Comparison of ENCODE assay signal across 10 mouse cellular contexts in genomic region chr6:112494620-112495081, GRCm38 (mm10). TPM values are rescaled to one million over a fixed set of nuclear protein-coding genes. Genes with fewer than 3 reads are reported as not detected.
DNase-seq lines count a peak whose midpoint lies in the region; ATAC-seq and TF ChIP-seq lines count a peak whose summit lies in the region.
"Had no signal": no experiment of that assay in that cellular context is flagged by ENCODE, and none has a peak within 500 bp of the region (broad histone marks: within the 10 kb centered on the region; RNA-seq: fewer than 3 reads in every experiment).

No protein-coding gene starts in this region.

- no peak for ATAC-seq in forebrain, postnatal 0 days
- ATAC-seq in forebrain, embryonic 13.5 days, result no peak
- no peak for ATAC-seq in midbrain, postnatal 0 days (ENCODE audit: low FRiP score)
- ATAC-seq in intestine, postnatal 0 days, result no peak
- no peak for ATAC-seq in CD4-positive, CD25-positive, alpha-beta regulatory T cell, adult 4 months

- no peaks in the 10 kb centered on the region for H3K9me3 ChIP-seq in forebrain, postnatal 0 days (ENCODE audit: low read length)
- H3K9me3 ChIP-seq in forebrain, embryonic 13.5 days (replicated peaks), result no peaks in the 10 kb centered on the region
- H3K9me3 ChIP-seq in midbrain, postnatal 0 days (ENCODE audit: low read length), result no peaks in the 10 kb centered on the region
- H3K9me3 ChIP-seq in midbrain, embryonic 10.5 days (replicated peaks), result no peaks in the 10 kb centered on the region
- no peaks in the 10 kb centered on the region for H3K9me3 ChIP-seq in intestine, postnatal 0 days (ENCODE audit: control insufficient read depth)
- H3K9me3 ChIP-seq: heart, embryonic 13.5 days; limb, embryonic 12.5 days had no signal

- H3K27ac ChIP-seq in forebrain, postnatal 0 days (ENCODE audit: low read depth, low read length), result no peak overlapping the region
- H3K27ac ChIP-seq in forebrain, embryonic 13.5 days, result no peak overlapping the region
- no peak overlapping the region for H3K27ac ChIP-seq in midbrain, postnatal 0 days (ENCODE audit: low read depth, low read length)
- H3K27ac ChIP-seq in midbrain, embryonic 10.5 days (replicated peaks), result no peak overlapping the region
- H3K27ac ChIP-seq in intestine, postnatal 0 days (ENCODE audit: low read depth, low read length), result no peak overlapping the region
- H3K27ac ChIP-seq: heart, embryonic 13.5 days had no signal

- 56% methylated on average over 10 of the region's 10 CpGs for WGBS in forebrain, postnatal 0 days
- 54% methylated on average over 10 of the region's 10 CpGs for WGBS in forebrain, embryonic 13.5 days
- WGBS in midbrain, postnatal 0 days, result 45% methylated on average over 10 of the region's 10 CpGs
- WGBS in midbrain, embryonic 10.5 days, result 54% methylated on average over 10 of the region's 10 CpGs
- WGBS in intestine, postnatal 0 days, result 72% methylated on average over 10 of the region's 10 CpGs

- no peak overlapping the region for H3K4me3 ChIP-seq in forebrain, postnatal 0 days (ENCODE audit: low read depth, low read length)
- no peak overlapping the region for H3K4me3 ChIP-seq in forebrain, embryonic 13.5 days
- H3K4me3 ChIP-seq in midbrain, postnatal 0 days (ENCODE audit: low read depth, low read length), result no peak overlapping the region
- no peak overlapping the region for H3K4me3 ChIP-seq in midbrain, embryonic 10.5 days
- H3K4me3 ChIP-seq in intestine, postnatal 0 days (ENCODE audit: low read depth, low read length), result no peak overlapping the region
- H3K4me3 ChIP-seq: heart, embryonic 13.5 days; limb, embryonic 12.5 days had no signal

- H3K36me3 ChIP-seq in forebrain, postnatal 0 days (ENCODE audit: insufficient read depth), result no peaks in the 10 kb centered on the region
- H3K36me3 ChIP-seq in forebrain, embryonic 13.5 days (ENCODE audit: poor library complexity, severe bottlenecking), result no peaks in the 10 kb centered on the region
- H3K36me3 ChIP-seq in midbrain, postnatal 0 days (ENCODE audit: insufficient read depth, low read length), result no peaks in the 10 kb centered on the region
- no peaks in the 10 kb centered on the region for H3K36me3 ChIP-seq in midbrain, embryonic 10.5 days
- no peaks in the 10 kb centered on the region for H3K36me3 ChIP-seq in intestine, postnatal 0 days (ENCODE audit: control insufficient read depth, insufficient read depth)
- H3K36me3 ChIP-seq: heart, embryonic 13.5 days; limb, embryonic 12.5 days had no signal

- H3K27me3 ChIP-seq in forebrain, postnatal 0 days (ENCODE audit: insufficient read depth, low read length), result peaks cover 6% of the 10 kb centered on the region
- H3K27me3 ChIP-seq in forebrain, embryonic 13.5 days, result peaks cover 22% of the 10 kb centered on the region
- peaks cover 15% of the 10 kb centered on the region for H3K27me3 ChIP-seq in midbrain, postnatal 0 days (ENCODE audit: insufficient read depth, low read length)
- peaks cover 68% of the 10 kb centered on the region for H3K27me3 ChIP-seq in midbrain, embryonic 10.5 days (ENCODE audit: low read depth, poor library complexity, severe bottlenecking)
- H3K27me3 ChIP-seq in intestine, postnatal 0 days (replicated peaks; ENCODE audit: control insufficient read depth, insufficient read depth, low read length), result peaks cover 12% of the 10 kb centered on the region

- no peak overlapping the region for H3K9ac ChIP-seq in forebrain, postnatal 0 days
- H3K9ac ChIP-seq in forebrain, embryonic 13.5 days, result no peak overlapping the region
- no peak overlapping the region for H3K9ac ChIP-seq in midbrain, postnatal 0 days (replicated peaks; ENCODE audit: low read length, poor library complexity, severe bottlenecking)
- no peak overlapping the region for H3K9ac ChIP-seq in intestine, postnatal 0 days (ENCODE audit: low read depth, low read length)
- H3K9ac ChIP-seq: heart, embryonic 13.5 days; limb, embryonic 12.5 days had no signal

- H3K4me1 ChIP-seq in forebrain, postnatal 0 days (ENCODE audit: insufficient read depth), result 0 out of 2 replicates have a peak, but pooled peaks cover 1% of the 10 kb centered on the region
- H3K4me1 ChIP-seq in forebrain, embryonic 13.5 days, result peaks cover 11% of the 10 kb centered on the region
- H3K4me1 ChIP-seq in midbrain, postnatal 0 days (ENCODE audit: insufficient read depth, low read length), result no peaks in the 10 kb centered on the region; the same call in 1 of the 2 replicates
- H3K4me1 ChIP-seq in midbrain, embryonic 10.5 days, result peaks cover 35% of the 10 kb centered on the region
- 0 out of 2 replicates have a peak, but pooled peaks cover 7% of the 10 kb centered on the region for H3K4me1 ChIP-seq in intestine, postnatal 0 days (replicated peaks; ENCODE audit: control insufficient read depth, insufficient read depth, low read length)

- no peak overlapping the region for H3K4me2 ChIP-seq in forebrain, postnatal 0 days (ENCODE audit: low read depth)
- no peak overlapping the region for H3K4me2 ChIP-seq in forebrain, embryonic 13.5 days
- no peak overlapping the region for H3K4me2 ChIP-seq in midbrain, postnatal 0 days (ENCODE audit: low read depth, low read length, poor library complexity, severe bottlenecking)
- H3K4me2 ChIP-seq in intestine, postnatal 0 days (replicated peaks; ENCODE audit: low read depth), result no peak overlapping the region
- H3K4me2 ChIP-seq: heart, embryonic 13.5 days; limb, embryonic 12.5 days had no signal

- peak; percentile 46; the same call in 1 of the 2 replicates for TF ChIP-seq CTCF in forebrain, postnatal 0 days (IDR thresholded peaks at IDR 0.05; ENCODE audit: low read depth)
- peak; percentile 49 for TF ChIP-seq CTCF in midbrain, postnatal 0 days (IDR thresholded peaks at IDR 0.05)
- peak; percentile 68 for TF ChIP-seq CTCF in intestine, postnatal 0 days (IDR thresholded peaks at IDR 0.05; ENCODE audit: low read depth)

- no peak for DNase-seq in forebrain, postnatal 0 days
- DNase-seq in midbrain, postnatal 0 days (ENCODE audit: low spot score), result no peak
- no peak for DNase-seq in midbrain, embryonic 10.5 days (ENCODE audit: low spot score)
- peak; percentile 36 for DNase-seq in skeletal muscle tissue, adult 2 months (ENCODE audit: low read depth, low spot score)
- DNase-seq in cerebellum, postnatal 36 days, result no peak

RNA-seq across cellular contexts. Expression of gene Oxtr, which starts 4.9 kb away (rescaled TPM):
- total RNA-seq in forebrain, postnatal 0 days (2014; rRNA removed), result 5.2 and 6.7 TPM in 2 replicates
- 1.4 and 3.5 TPM in 2 replicates for polyA plus RNA-seq in forebrain, postnatal 0 days (2015; fragmentation: Nextera tagmentation; extraction: Ambion mirVana)
- 0.08 and 0.15 TPM in 2 replicates for polyA plus RNA-seq in forebrain, embryonic 13.5 days (2015; fragmentation: Nextera tagmentation; extraction: Ambion mirVana)
- total RNA-seq in midbrain, postnatal 0 days (2014; rRNA removed), result 4.9 and 5.9 TPM in 2 replicates
- 2.9 and 3.2 TPM in 2 replicates for polyA plus RNA-seq in midbrain, postnatal 0 days (2015; fragmentation: Nextera tagmentation; extraction: Ambion mirVana)
- polyA plus RNA-seq in midbrain, embryonic 10.5 days (2016; fragmentation: Nextera tagmentation; extraction: Ambion mirVana), result 0.11 and 0.20 TPM in 2 replicates
- 0.14 and 0.18 TPM in 2 replicates for polyA plus RNA-seq in intestine, postnatal 0 days (2015; fragmentation: Nextera tagmentation; extraction: Ambion mirVana)
- polyA plus RNA-seq in CD4-positive, CD25-positive, alpha-beta regulatory T cell, adult 4 months (2017; shearing (Covaris generic)), result not detected

RNA-seq across cellular contexts. Expression of gene Cav3, which starts 35.3 kb away (rescaled TPM):
- not detected in 2 replicates for total RNA-seq in forebrain, postnatal 0 days (2014; rRNA removed)
- polyA plus RNA-seq in forebrain, postnatal 0 days (2015; fragmentation: Nextera tagmentation; extraction: Ambion mirVana), result 0.13 TPM in 2 replicates
- polyA plus RNA-seq in forebrain, embryonic 13.5 days (2015; fragmentation: Nextera tagmentation; extraction: Ambion mirVana), result 0.15 TPM in 1 of 2 replicates, not detected in the other
- total RNA-seq in midbrain, postnatal 0 days (2014; rRNA removed), result not detected in 2 replicates
- not detected in 2 replicates for polyA plus RNA-seq in midbrain, postnatal 0 days (2015; fragmentation: Nextera tagmentation; extraction: Ambion mirVana)
- polyA plus RNA-seq in midbrain, embryonic 10.5 days (2016; fragmentation: Nextera tagmentation; extraction: Ambion mirVana), result not detected in 2 replicates
- polyA plus RNA-seq in intestine, postnatal 0 days (2015; fragmentation: Nextera tagmentation; extraction: Ambion mirVana), result 4.1 and 4.9 TPM in 2 replicates
- polyA plus RNA-seq in CD4-positive, CD25-positive, alpha-beta regulatory T cell, adult 4 months (2017; shearing (Covaris generic)), result not detected
